Mouse (Mus musculus) hematopoietic stem cell, adult 5-6 weeks (primary cell): ENCODE measurements around the gene Syap1. TPM values are rescaled to one million over a fixed set of nuclear protein-coding genes. Genes with fewer than 3 reads are reported as not detected.
"Not testable (repeated sequence)": the region's sequence is repeated elsewhere in the genome, so short reads cannot be mapped to it uniquely, and the experiment has no call there.

Experiments
- ATAC-seq, 2 experiments: fragments of 125-278 bp in 1 of 2; replicated peaks in 1 of 2; 2 replicates each; pipeline ENCODE4 v1.8.0; 2016 to 2017; ENCODE audit warnings: inconsistent platforms in 2 of 2, mild to moderate bottlenecking in 2 of 2, moderate number of reproducible peaks in 2 of 2, low read depth in 1 of 2, moderate TSS enrichment in 1 of 2; ENCODE audit not compliant: low FRiP score in 2 of 2, poor library complexity in 2 of 2, severe bottlenecking in 2 of 2, insufficient read depth in 1 of 2, low TSS enrichment in 1 of 2
- total RNA-seq: library from RNA; stranded (forward); fragments of 172-1452, 232-1000 nt; gene quantifications from 2 replicates; pipeline ENCODE4 v1.2.3, GENCODE M21; 2017

The Syap1 gene
- total RNA-seq, 1 experiment from 2014 or later: 55.8 TPM

- no peak for ATAC-seq
These were observed 43.7 kb downstream of the Syap1 start for GRCm38 (mm10) chrX:162844447-162845100.

- no peak for ATAC-seq
These were observed 56.1 kb downstream of the Syap1 start for GRCm38 (mm10) chrX:162832101-162832500.

- ATAC-seq: no peak
These were observed 56.7 kb downstream of the Syap1 start for GRCm38 (mm10) chrX:162831542-162831941.

- no peak for ATAC-seq
These were observed 57.2 kb downstream of the Syap1 start for GRCm38 (mm10) chrX:162831036-162831435.

- not testable (repeated sequence) for ATAC-seq
These were observed 57.9 kb downstream of the Syap1 start for GRCm38 (mm10) chrX:162830313-162830712.

- no peak for ATAC-seq
These were observed 58.5 kb downstream of the Syap1 start for GRCm38 (mm10) chrX:162829741-162830140.

- ATAC-seq: peak; percentile 98 to 99
These were observed 59.0 kb downstream of the Syap1 start, which contains the start of gene Txlng for GRCm38 (mm10) chrX:162829203-162829708. Gene Txlng (minus strand): TSS chrX:162829454.

GRCm38 (mm10) chrX:162828783-162829182 lies 59.5 kb downstream of the Syap1 start:
- no peak for ATAC-seq

GRCm38 (mm10) chrX:162828016-162828415 lies 60.2 kb downstream of the Syap1 start:
- no peak for ATAC-seq

Other genes with a start within 250 kb of the Syap1 start
- gene Reps2, start 244.8 kb downstream of the Syap1 start, total RNA-seq: 0.94 and 1.2 TPM in 2 replicates
- gene Rbbp7, start 128.0 kb downstream of the Syap1 start, total RNA-seq: 288 and 363 TPM in 2 replicates
- gene Txlng, start 59.0 kb downstream of the Syap1 start, total RNA-seq: 54.8 and 57.9 TPM in 2 replicates
- gene Ctps2, start 12.8 kb upstream of the Syap1 start, total RNA-seq: 81.8 and 93.4 TPM in 2 replicates
- not detected in 2 replicates for gene S100g, start 76.2 kb upstream of the Syap1 start, total RNA-seq